In the genomic region with DNA sequence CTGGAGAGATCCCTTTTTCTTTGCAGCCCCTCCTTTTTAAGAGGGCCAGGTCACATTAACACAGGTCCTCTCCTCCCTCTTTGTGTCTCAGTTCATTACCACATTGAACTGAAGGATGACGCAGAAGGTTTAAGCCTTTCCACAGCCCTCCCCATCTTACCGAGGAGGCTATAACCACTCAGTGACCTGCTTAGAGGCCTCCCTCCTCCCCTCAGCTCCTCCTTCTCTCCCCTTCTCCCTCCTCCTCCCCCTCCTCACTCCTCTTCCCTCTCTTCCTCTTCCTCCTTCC, we compare ENCODE assay signal across 11 mouse cellular contexts. TPM values are rescaled to one million over a fixed set of nuclear protein-coding genes. Genes with fewer than 3 reads are reported as not detected.
DNase-seq lines count a peak whose midpoint lies in the region; ATAC-seq and TF ChIP-seq lines count a peak whose summit lies in the region.
"Had no signal": no experiment of that assay in that cellular context is flagged by ENCODE, and none has a peak within 500 bp of the region (broad histone marks: within the 10 kb centered on the region; RNA-seq: fewer than 3 reads in every experiment).

No protein-coding gene starts in this region.

- intact Hi-C loops in heart, postnatal 25 days (cut with DNase I), result loop anchor here (5.0 kb wide), 1 partner anchor 180 kb away; no protein-coding TSS in a partner anchor
- intact Hi-C loops in gastrocnemius, postnatal 36 days (cut with DNase I), result no loop called here

- TF ChIP-seq POLR2A in testis, adult 2 months (IDR thresholded peaks at IDR 0.05; ENCODE audit: control insufficient read depth, low read depth, low read length), result no peak
- no peak for TF ChIP-seq POLR2A in limb, embryonic 14.5 days (IDR thresholded peaks at IDR 0.05; ENCODE audit: borderline replicate concordance, extremely low read depth, insufficient read depth, insufficient read length)

- peaks cover 79% of the 10 kb centered on the region for H3K4me1 ChIP-seq in heart, embryonic 10.5 days
- H3K4me1 ChIP-seq in testis, adult 2 months (ENCODE audit: control insufficient read depth, insufficient read depth, low read length), result peaks cover 4% of the 10 kb centered on the region
- H3K4me1 ChIP-seq in limb, embryonic 14.5 days (ENCODE audit: control insufficient read depth, insufficient read depth, low read length), result peaks cover 48% of the 10 kb centered on the region
- H3K4me1 ChIP-seq in stomach, postnatal 0 days (replicated peaks; ENCODE audit: control insufficient read depth, insufficient read depth), result no peaks in the 10 kb centered on the region; the same call in 1 of the 2 replicates

- no peak for TF ChIP-seq CTCF in testis, adult 2 months (IDR thresholded peaks at IDR 0.05; ENCODE audit: control insufficient read depth, insufficient read depth, insufficient replicate concordance, low read depth, low read length)
- TF ChIP-seq CTCF in stomach, postnatal 0 days (IDR thresholded peaks at IDR 0.05; ENCODE audit: low read depth), result no peak

- no peaks in the 10 kb centered on the region for H3K9me3 ChIP-seq in heart, embryonic 10.5 days
- H3K9me3 ChIP-seq in limb, embryonic 14.5 days (ENCODE audit: control insufficient read depth, low read length), result no peaks in the 10 kb centered on the region
- no peaks in the 10 kb centered on the region for H3K9me3 ChIP-seq in stomach, postnatal 0 days (ENCODE audit: control insufficient read depth, low read length)

- peak overlapping the region; percentile 97 for H3K27ac ChIP-seq in heart, embryonic 10.5 days
- H3K27ac ChIP-seq in testis, adult 2 months (ENCODE audit: control insufficient read depth, insufficient read depth, low read depth, low read length), result peak overlapping the region; percentile 93
- peak overlapping the region; percentile 96 for H3K27ac ChIP-seq in limb, embryonic 14.5 days (replicated peaks; ENCODE audit: low read depth, low read length)
- H3K27ac ChIP-seq in stomach, postnatal 0 days (replicated peaks), result peak overlapping the region; percentile 97

- 15% methylated on average over 2 of the region's 2 CpGs for WGBS in heart, embryonic 10.5 days
- 33% methylated on average over 2 of the region's 2 CpGs for WGBS in limb, embryonic 14.5 days
- 24% methylated on average over 2 of the region's 2 CpGs for WGBS in stomach, postnatal 0 days

- no peaks in the 10 kb centered on the region for H3K27me3 ChIP-seq in heart, embryonic 10.5 days (ENCODE audit: insufficient read depth, poor library complexity, severe bottlenecking)
- H3K27me3 ChIP-seq in testis, adult 2 months (ENCODE audit: control insufficient read depth, insufficient read depth, low read length), result no peaks in the 10 kb centered on the region
- no peaks in the 10 kb centered on the region for H3K27me3 ChIP-seq in limb, embryonic 14.5 days (ENCODE audit: control insufficient read depth, insufficient read depth, low read length)
- H3K27me3 ChIP-seq in stomach, postnatal 0 days (ENCODE audit: control insufficient read depth, insufficient read depth, low read length), result no peaks in the 10 kb centered on the region

- H3K9ac ChIP-seq in limb, embryonic 14.5 days (ENCODE audit: low read depth, low read length, severe bottlenecking), result no peak overlapping the region
- peak overlapping the region; percentile 45 for H3K9ac ChIP-seq in stomach, postnatal 0 days (ENCODE audit: low read length)

- ATAC-seq in limb, embryonic 14.5 days (ENCODE audit: low FRiP score, low read depth), result peak; percentile 53
- peak; percentile 75; the same call in 1 of the 2 replicates for ATAC-seq in stomach, postnatal 0 days (ENCODE audit: low FRiP score, low TSS enrichment)

- no peak for DNase-seq in heart, embryonic 10.5 days (ENCODE audit: low spot score)
- no peak for DNase-seq in heart, postnatal 25 days (ENCODE audit: low spot score)
- DNase-seq in testis, postnatal 14 days (ENCODE audit: low spot score), result no peak
- DNase-seq in limb, embryonic 14.5 days (ENCODE audit: low spot score), result no peak
- DNase-seq in stomach, postnatal 0 days (ENCODE audit: low spot score), result no peak
- DNase-seq in gastrocnemius, postnatal 36 days, result no peak
- no peak for DNase-seq in adrenal gland, adult (ENCODE audit: inconsistent age in 2 of 2, low spot score in 1 of 2)
- DNase-seq: thymus, postnatal 25 days had no signal

- no peak for TF ChIP-seq EP300 in stomach, postnatal 0 days (optimal IDR thresholded peaks at IDR 0.05)

- peak overlapping the region; percentile 22; the same call in 1 of the 2 replicates for H3K4me3 ChIP-seq in heart, embryonic 10.5 days
- H3K4me3 ChIP-seq in testis, adult 2 months (ENCODE audit: control insufficient read depth, low read depth, low read length), result no peak overlapping the region
- no peak overlapping the region for H3K4me3 ChIP-seq in limb, embryonic 14.5 days (replicated peaks; ENCODE audit: low read length)
- no peak overlapping the region for H3K4me3 ChIP-seq in stomach, postnatal 0 days (ENCODE audit: low read depth, low read length)

- peak overlapping the region; percentile 28 for H3K4me2 ChIP-seq in limb, embryonic 14.5 days (replicated peaks; ENCODE audit: low read depth, low read length, severe bottlenecking)
- H3K4me2 ChIP-seq in stomach, postnatal 0 days (replicated peaks; ENCODE audit: low read depth), result no peak overlapping the region; the same call in 1 of the 2 replicates

- no peaks in the 10 kb centered on the region for H3K36me3 ChIP-seq in heart, embryonic 10.5 days
- H3K36me3 ChIP-seq in testis, adult 2 months (ENCODE audit: control insufficient read depth, insufficient read depth, low read length), result no peaks in the 10 kb centered on the region
- no peaks in the 10 kb centered on the region for H3K36me3 ChIP-seq in limb, embryonic 14.5 days (ENCODE audit: control insufficient read depth, insufficient read depth, low read length)
- no peaks in the 10 kb centered on the region for H3K36me3 ChIP-seq in stomach, postnatal 0 days (ENCODE audit: control insufficient read depth, insufficient read depth, low read length)

RNA-seq across cellular contexts. Expression of a gene that starts 7.6 kb away (rescaled TPM):
- 0.27 and 0.77 TPM in 2 replicates for polyA plus RNA-seq in heart, embryonic 10.5 days (2016; fragmentation: Nextera tagmentation; extraction: Ambion mirVana)
- under 1 TPM; 0.67 to 0.86 TPM for total RNA-seq in heart, postnatal 25 days (2021)
- polyA plus RNA-seq in testis, adult 2 months (2012; rRNA removed), result 0.64 and 0.68 TPM in 2 replicates
- polyA plus RNA-seq in limb, embryonic 14.5 days (2012; rRNA removed), result 0.49 and 0.53 TPM in 2 replicates
- polyA plus RNA-seq in limb, embryonic 14.5 days (2014; fragmentation: Nextera tagmentation; extraction: Ambion mirVana), result not detected in 2 replicates
- 0.25 and 0.51 TPM in 2 replicates for polyA plus RNA-seq in stomach, postnatal 0 days (2015; fragmentation: Nextera tagmentation; extraction: Ambion mirVana)
- 10 to 100 TPM; 34.5 to 38.8 TPM for total RNA-seq in gastrocnemius, postnatal 36 days (2021)
- total RNA-seq: hematopoietic stem cell, adult 5-6 weeks; megakaryocyte-erythroid progenitor cell, adult 5-6 weeks had no signal

RNA-seq across cellular contexts. Expression of a gene that starts 13.5 kb away (rescaled TPM):
- 29.5 and 90.1 TPM in 2 replicates for polyA plus RNA-seq in heart, embryonic 10.5 days (2016; fragmentation: Nextera tagmentation; extraction: Ambion mirVana)
- over 10,000 TPM; 17,245 to 18,320 TPM for total RNA-seq in heart, postnatal 25 days (2021)
- polyA plus RNA-seq in testis, adult 2 months (2012; rRNA removed), result 0.43 and 0.58 TPM in 2 replicates
- polyA plus RNA-seq in limb, embryonic 14.5 days (2012; rRNA removed), result 10.4 and 12.0 TPM in 2 replicates
- 10.9 and 12.0 TPM in 2 replicates for polyA plus RNA-seq in limb, embryonic 14.5 days (2014; fragmentation: Nextera tagmentation; extraction: Ambion mirVana)
- 0.91 and 1.1 TPM in 2 replicates for polyA plus RNA-seq in stomach, postnatal 0 days (2015; fragmentation: Nextera tagmentation; extraction: Ambion mirVana)
- 1,000 to 10,000 TPM; 2,788 to 3,377 TPM for total RNA-seq in gastrocnemius, postnatal 36 days (2021)
- total RNA-seq: hematopoietic stem cell, adult 5-6 weeks; megakaryocyte-erythroid progenitor cell, adult 5-6 weeks had no signal
